Mouse (Mus musculus): Measurements from ENCODE around the gene Slc6a11. TPM values are rescaled to one million over a fixed set of nuclear protein-coding genes. Genes with fewer than 3 reads are reported as not detected.
A peak's percentile ranks its signal among the peaks of the same experiment; 100 is the strongest.

The Slc6a11 gene
- total and polyA plus RNA-seq, 2 experiments, result not detected

GRCm38 (mm10) chr6:114258661-114259193 lies 127.7 kb downstream of the Slc6a11 start:
- H3K4me1 ChIP-seq (ENCODE audit: control insufficient read depth, insufficient read depth, low read length), result peaks cover 7% of the 10 kb centered on the region
- no peak overlapping the region for H3K27ac ChIP-seq (replicated peaks; ENCODE audit: insufficient read depth, low read depth, low read length)
- peak; percentile 33 for DNase-seq (ENCODE audit: extremely low read depth, low read depth, low spot score)
- no peak overlapping the region for H3K9ac ChIP-seq (ENCODE audit: low read depth, low read length)
- no peaks in the 10 kb centered on the region for H3K79me2 ChIP-seq (ENCODE audit: control insufficient read depth, insufficient read depth, low read length)
- H3K36me3 ChIP-seq (ENCODE audit: control insufficient read depth, insufficient read depth, low read length), result no peaks in the 10 kb centered on the region
- 80% methylated on average over 3 of the region's 3 CpGs for WGBS
- no peak overlapping the region for H3K4me3 ChIP-seq (ENCODE audit: insufficient read depth, low read depth, low read length)
- TF ChIP-seq CTCF (IDR thresholded peaks at IDR 0.05; ENCODE audit: low read depth, low read length) (no peak), POLR2A (IDR thresholded peaks at IDR 0.05; ENCODE audit: extremely low read depth, insufficient read depth, low read length) (no peak)
- H3K27me3 ChIP-seq (ENCODE audit: control insufficient read depth, insufficient read depth, low read length), result no peaks in the 10 kb centered on the region

GRCm38 (mm10) chr6:114261609-114262008 lies 130.6 kb downstream of the Slc6a11 start:
- no peak for DNase-seq (ENCODE audit: extremely low read depth, low read depth, low spot score)

GRCm38 (mm10) chr6:114264010-114264409 lies 133.0 kb downstream of the Slc6a11 start:
- TF ChIP-seq POLR2A (IDR thresholded peaks at IDR 0.05; ENCODE audit: extremely low read depth, insufficient read depth, low read length) (no peak), CTCF (IDR thresholded peaks at IDR 0.05; ENCODE audit: low read depth, low read length) (no peak)
- Histone ChIP-seq H3K36me3 (ENCODE audit: control insufficient read depth, insufficient read depth, low read length) (no peaks in the 10 kb centered on the region), H3K4me1 (ENCODE audit: control insufficient read depth, insufficient read depth, low read length) (no peaks in the 10 kb centered on the region), H3K27me3 (ENCODE audit: control insufficient read depth, insufficient read depth, low read length) (no peaks in the 10 kb centered on the region), H3K79me2 (ENCODE audit: control insufficient read depth, insufficient read depth, low read length) (no peaks in the 10 kb centered on the region), H3K4me3 (ENCODE audit: insufficient read depth, low read depth, low read length) (no peak overlapping the region), H3K9ac (ENCODE audit: low read depth, low read length) (no peak overlapping the region), H3K27ac (replicated peaks; ENCODE audit: insufficient read depth, low read depth, low read length) (no peak overlapping the region)
- WGBS, result 82% methylated on average over 3 of the region's 3 CpGs
- DNase-seq (ENCODE audit: extremely low read depth, low read depth, low spot score), result no peak

More at GRCm38 (mm10) chr6:114261609-114262008, 130.6 kb downstream of the Slc6a11 start:
- no peaks in the 10 kb centered on the region for H3K79me2 ChIP-seq (ENCODE audit: control insufficient read depth, insufficient read depth, low read length)
- no peak for TF ChIP-seq CTCF (IDR thresholded peaks at IDR 0.05; ENCODE audit: low read depth, low read length)
- no peak for TF ChIP-seq POLR2A (IDR thresholded peaks at IDR 0.05; ENCODE audit: extremely low read depth, insufficient read depth, low read length)
- no peaks in the 10 kb centered on the region for H3K36me3 ChIP-seq (ENCODE audit: control insufficient read depth, insufficient read depth, low read length)
- H3K4me3 ChIP-seq (ENCODE audit: insufficient read depth, low read depth, low read length), result no peak overlapping the region
- peaks cover 7% of the 10 kb centered on the region for H3K4me1 ChIP-seq (ENCODE audit: control insufficient read depth, insufficient read depth, low read length)
- no peak overlapping the region for H3K27ac ChIP-seq (replicated peaks; ENCODE audit: insufficient read depth, low read depth, low read length)
- H3K9ac ChIP-seq (ENCODE audit: low read depth, low read length), result no peak overlapping the region
- 70% methylated on average over 6 of the region's 6 CpGs for WGBS
- no peaks in the 10 kb centered on the region for H3K27me3 ChIP-seq (ENCODE audit: control insufficient read depth, insufficient read depth, low read length)

GRCm38 (mm10) chr6:114264426-114264825 lies 133.4 kb downstream of the Slc6a11 start:
- no peak for TF ChIP-seq POLR2A (IDR thresholded peaks at IDR 0.05; ENCODE audit: extremely low read depth, insufficient read depth, low read length)
- H3K4me3 ChIP-seq (ENCODE audit: insufficient read depth, low read depth, low read length), result no peak overlapping the region
- H3K27me3 ChIP-seq (ENCODE audit: control insufficient read depth, insufficient read depth, low read length), result no peaks in the 10 kb centered on the region
- no peak overlapping the region for H3K9ac ChIP-seq (ENCODE audit: low read depth, low read length)
- H3K79me2 ChIP-seq (ENCODE audit: control insufficient read depth, insufficient read depth, low read length), result no peaks in the 10 kb centered on the region
- no peak overlapping the region for H3K27ac ChIP-seq (replicated peaks; ENCODE audit: insufficient read depth, low read depth, low read length)
- DNase-seq (ENCODE audit: extremely low read depth, low read depth, low spot score), result no peak
- H3K36me3 ChIP-seq (ENCODE audit: control insufficient read depth, insufficient read depth, low read length), result no peaks in the 10 kb centered on the region
- no peaks in the 10 kb centered on the region for H3K4me1 ChIP-seq (ENCODE audit: control insufficient read depth, insufficient read depth, low read length)
- 34% methylated on average over 5 of the region's 5 CpGs for WGBS

- H3K9ac ChIP-seq (ENCODE audit: low read depth, low read length), result no peak overlapping the region
- no peak overlapping the region for H3K27ac ChIP-seq (replicated peaks; ENCODE audit: insufficient read depth, low read depth, low read length)
- no peak for DNase-seq (ENCODE audit: extremely low read depth, low read depth, low spot score)
- no peaks in the 10 kb centered on the region for H3K79me2 ChIP-seq (ENCODE audit: control insufficient read depth, insufficient read depth, low read length)
- H3K36me3 ChIP-seq (ENCODE audit: control insufficient read depth, insufficient read depth, low read length), result no peaks in the 10 kb centered on the region
- H3K4me3 ChIP-seq (ENCODE audit: insufficient read depth, low read depth, low read length), result no peak overlapping the region
- H3K27me3 ChIP-seq (ENCODE audit: control insufficient read depth, insufficient read depth, low read length), result no peaks in the 10 kb centered on the region
- H3K4me1 ChIP-seq (ENCODE audit: control insufficient read depth, insufficient read depth, low read length), result no peaks in the 10 kb centered on the region
- TF ChIP-seq POLR2A (IDR thresholded peaks at IDR 0.05; ENCODE audit: extremely low read depth, insufficient read depth, low read length) (no peak), CTCF (IDR thresholded peaks at IDR 0.05; ENCODE audit: low read depth, low read length) (no peak)
Measured at GRCm38 (mm10) chr6:114266273-114266672, 135.2 kb downstream of the Slc6a11 start.

- H3K36me3 ChIP-seq (ENCODE audit: control insufficient read depth, insufficient read depth, low read length), result no peaks in the 10 kb centered on the region
- H3K4me1 ChIP-seq (ENCODE audit: control insufficient read depth, insufficient read depth, low read length), result no peaks in the 10 kb centered on the region
- H3K27me3 ChIP-seq (ENCODE audit: control insufficient read depth, insufficient read depth, low read length), result no peaks in the 10 kb centered on the region
- DNase-seq (ENCODE audit: extremely low read depth, low read depth, low spot score), result no peak
- H3K79me2 ChIP-seq (ENCODE audit: control insufficient read depth, insufficient read depth, low read length), result no peaks in the 10 kb centered on the region
- TF ChIP-seq CTCF (IDR thresholded peaks at IDR 0.05; ENCODE audit: low read depth, low read length) (no peak), POLR2A (IDR thresholded peaks at IDR 0.05; ENCODE audit: extremely low read depth, insufficient read depth, low read length) (no peak)
- WGBS, result 35% methylated on average over 4 of the region's 4 CpGs
- H3K4me3 ChIP-seq (ENCODE audit: insufficient read depth, low read depth, low read length), result no peak overlapping the region
- no peak overlapping the region for H3K27ac ChIP-seq (replicated peaks; ENCODE audit: insufficient read depth, low read depth, low read length)
- no peak overlapping the region for H3K9ac ChIP-seq (ENCODE audit: low read depth, low read length)
Measured at GRCm38 (mm10) chr6:114267979-114268378, 136.9 kb downstream of the Slc6a11 start.
